Mouse (Mus musculus) NIH3T3 (cell line): ENCODE data around the gene 6820408C15Rik.
"Not testable (repeated sequence)": the region's sequence is repeated elsewhere in the genome, so short reads cannot be mapped to it uniquely, and the experiment has no call there.

Source experiments
- DNase-seq: peaks from one replicate; pipeline ENCODE4 v3.0.0-alpha.2; 2012; ENCODE audit warnings: low read depth

The 6820408C15Rik gene

DNA sequence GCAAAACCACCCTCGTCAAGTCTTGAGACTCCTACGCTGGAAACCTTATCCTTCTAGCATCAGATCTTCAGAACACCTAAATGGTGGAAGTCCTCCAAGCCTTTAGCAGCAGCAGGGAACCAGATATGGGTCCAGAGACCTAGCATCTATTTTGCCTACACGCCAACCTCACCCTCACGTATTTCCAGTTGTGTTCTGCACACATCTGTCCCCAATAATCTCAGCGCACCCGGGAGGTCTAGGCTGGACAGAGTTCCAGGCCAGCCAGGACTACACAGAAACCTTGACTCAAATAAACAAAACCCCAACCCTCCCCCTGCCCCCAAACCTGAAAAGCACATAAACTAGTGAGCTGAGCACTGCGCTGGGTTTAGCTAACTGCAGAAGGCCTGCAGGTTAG, 3.9 kb upstream of the 6820408C15Rik start:
- DNase-seq, result no peak

DNA sequence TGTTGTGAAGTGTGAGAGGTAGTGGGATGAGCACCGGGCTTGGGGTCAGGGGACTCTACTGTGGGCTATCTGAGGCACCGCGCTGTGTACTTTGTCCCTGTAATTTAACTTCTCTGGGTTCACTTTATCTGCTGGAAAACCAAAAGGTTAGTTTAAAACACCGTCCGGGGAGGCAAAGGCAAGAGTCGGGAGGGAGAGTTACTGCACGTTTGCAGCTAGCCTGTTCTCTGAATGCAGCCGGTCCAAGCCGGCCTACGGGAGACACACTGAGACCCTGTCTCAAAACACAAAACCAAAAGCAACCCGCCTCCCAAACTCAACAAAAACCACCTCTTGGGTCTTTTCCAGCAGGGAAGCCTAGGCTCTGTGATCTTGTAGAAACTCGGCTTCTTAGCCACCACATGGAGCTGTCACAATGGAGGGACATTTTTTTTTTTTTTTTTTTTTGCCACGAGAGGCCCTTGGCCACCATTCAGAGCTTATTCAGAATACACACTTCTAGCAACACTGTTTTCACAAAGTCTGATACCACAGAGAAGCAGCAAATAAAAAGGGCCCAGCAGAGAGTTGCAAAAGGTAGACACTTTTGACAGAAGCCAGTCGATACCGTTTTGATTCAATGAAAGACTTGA, 2.7 kb upstream of the 6820408C15Rik start:
- no peak for DNase-seq

DNA sequence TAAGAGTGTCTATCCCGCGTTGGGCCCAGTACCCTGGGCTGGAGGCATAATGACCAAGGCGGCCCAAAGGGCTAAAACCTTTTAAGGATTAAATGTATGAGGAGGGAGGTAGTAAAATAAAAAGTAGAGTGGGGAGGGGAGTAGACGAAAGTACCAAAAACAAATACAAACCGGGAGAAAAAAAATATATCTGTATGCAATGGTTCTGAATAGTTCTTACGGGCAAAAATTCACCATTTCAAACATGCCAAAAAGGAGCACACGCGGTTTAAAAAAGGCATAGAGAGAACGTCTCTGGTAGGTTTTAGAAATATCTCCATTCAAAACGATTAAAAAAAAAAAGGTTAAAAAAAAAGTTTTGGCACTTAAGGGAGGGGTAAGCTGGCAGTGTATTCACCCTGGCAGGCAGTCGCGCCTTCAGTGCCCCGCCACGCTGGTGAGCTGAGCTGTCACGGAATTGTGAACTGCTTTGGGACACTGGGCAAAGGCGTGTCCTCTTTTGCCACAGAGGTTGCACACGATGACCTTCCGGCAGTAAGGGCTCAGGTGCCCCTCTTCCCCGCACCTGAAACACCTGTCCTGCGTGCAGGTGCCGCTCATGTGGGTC, 2.1 kb upstream of the 6820408C15Rik start:
- DNase-seq, result no peak

DNA sequence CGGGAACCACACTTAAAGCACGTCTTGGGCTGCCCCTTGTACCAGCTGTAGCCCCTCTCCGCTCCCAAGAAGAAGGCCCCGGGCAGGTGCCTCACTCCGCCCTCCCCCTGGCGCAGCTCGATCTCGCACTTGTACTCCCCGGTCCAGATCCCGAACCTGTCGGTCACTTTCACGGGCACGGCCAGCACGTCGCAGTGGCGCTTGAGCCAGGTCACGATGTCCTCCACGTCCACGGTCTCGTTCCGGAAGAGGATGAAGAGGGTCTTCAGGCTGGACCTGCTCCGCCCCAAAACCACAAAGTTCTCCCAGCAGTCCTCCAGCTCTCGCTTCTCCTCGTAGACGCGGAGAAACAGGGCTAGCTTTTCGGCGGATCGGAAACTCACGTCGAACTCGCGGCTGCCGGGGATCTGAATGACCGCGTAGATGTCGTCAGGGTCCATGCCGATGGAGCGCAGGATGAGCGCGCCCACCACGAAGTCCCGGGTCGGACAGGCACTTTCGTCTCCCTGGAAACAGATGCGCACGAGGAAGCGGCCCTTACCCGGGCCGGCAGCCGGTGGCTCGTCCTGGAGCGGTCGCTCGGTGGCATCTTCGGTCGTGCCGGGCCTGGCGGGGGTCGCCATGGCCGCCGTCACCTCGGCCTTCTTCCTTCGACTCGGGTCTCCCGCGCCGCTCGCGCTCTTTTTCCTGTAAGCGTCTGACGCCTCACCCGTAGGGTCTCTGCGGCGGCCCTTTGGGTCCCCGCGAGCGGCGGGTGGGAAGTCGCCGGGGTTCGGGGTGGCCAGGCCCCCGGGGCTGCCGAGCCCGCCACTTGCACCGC, 1.4 kb upstream of the 6820408C15Rik start:
- peak; percentile 41 for DNase-seq

DNA sequence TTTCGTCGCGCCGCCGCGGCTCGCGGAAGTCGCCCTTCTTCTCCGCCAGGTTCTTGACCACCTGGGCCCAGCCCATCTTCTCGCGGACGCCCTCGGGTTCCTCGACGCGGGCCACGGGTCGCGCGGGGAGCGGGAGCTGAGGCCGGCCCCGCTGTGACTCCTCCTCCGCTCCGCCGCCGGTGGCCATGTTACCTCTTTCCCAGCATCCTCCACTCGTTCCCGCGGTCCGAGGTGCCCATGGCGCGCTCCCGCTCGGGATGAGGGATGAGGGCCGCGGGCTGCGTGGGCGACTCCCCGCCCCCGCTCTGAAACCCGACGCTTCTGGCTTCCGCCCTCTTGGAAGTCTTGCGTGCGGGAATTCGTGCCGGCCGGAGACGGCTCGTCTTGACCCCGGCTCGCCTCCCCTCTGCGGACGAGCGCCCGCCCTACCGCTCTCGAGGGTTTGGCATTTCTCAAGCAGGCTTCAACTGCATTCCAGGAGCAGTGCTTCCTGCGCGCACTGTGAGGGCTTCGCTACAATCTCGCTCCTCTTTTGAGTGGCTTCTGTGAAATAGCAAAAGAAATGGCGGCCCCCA, 709 bp upstream of the 6820408C15Rik start, which contains the start of gene Zcchc3:
Zcchc3 (minus strand) TSS at position 437 of the 575 bp plus-strand sequence.
- peak; percentile 96 for DNase-seq

DNA sequence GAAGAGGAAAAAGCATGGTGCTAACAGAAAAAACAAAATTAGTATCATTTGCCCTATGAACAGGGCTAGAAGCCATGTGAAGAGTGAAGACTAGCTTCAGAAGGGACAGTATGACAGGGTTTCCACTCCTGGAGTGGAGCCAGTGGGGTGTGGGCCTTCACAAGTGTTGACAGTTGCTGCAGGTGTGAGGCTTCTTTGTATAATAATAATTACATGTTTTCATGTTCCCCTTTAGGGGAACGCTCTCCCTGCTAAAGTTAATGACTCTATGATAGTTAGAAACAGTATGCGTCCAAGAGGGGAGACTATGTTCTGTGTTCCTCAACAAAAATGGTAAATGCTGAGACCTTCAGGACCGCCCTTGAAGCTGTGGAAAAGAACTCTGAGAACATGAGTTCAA, 399 bp downstream of the 6820408C15Rik start:
- no peak for DNase-seq

DNA sequence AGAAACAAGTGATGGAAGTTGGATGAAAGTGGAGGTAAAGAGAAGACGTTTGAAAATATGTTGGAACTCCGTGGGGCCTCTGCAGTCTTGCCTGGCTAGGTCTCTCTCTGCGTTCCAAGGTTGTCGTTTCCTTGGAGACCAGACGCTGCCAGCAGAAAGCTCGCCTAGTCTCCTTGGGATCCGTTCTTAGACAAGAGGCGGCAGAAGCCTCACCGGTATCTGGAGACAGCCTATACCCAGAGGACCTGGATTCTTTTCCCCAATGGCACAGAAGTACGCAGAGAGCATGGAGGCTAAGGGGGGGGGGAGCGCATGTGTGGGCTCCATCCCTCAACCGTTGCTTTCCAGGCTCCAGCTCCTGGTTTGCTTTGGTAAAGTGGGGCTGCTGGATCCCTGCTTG, 12.1 kb downstream of the 6820408C15Rik start:
- DNase-seq, result no peak

DNA sequence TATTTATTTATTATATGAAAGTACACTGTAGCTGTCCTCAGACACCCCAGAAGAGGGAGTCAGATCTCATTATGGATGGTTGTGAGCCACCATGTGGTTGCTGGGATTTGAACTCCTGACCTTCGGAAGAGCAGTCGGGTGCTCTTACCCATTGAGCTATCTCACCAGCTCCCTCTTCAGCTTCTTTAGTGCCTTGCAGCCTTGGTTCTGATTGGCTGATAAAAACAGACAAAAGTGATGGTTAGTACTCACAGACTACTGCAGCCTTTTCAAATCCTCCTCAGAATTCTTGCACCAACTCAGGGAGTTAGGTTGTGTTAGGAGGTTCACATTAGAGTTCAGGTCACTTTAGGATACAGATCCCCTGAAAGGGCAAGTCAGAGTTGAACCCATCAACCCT, 13.1 kb downstream of the 6820408C15Rik start:
- DNase-seq, result not testable (repeated sequence)

DNA sequence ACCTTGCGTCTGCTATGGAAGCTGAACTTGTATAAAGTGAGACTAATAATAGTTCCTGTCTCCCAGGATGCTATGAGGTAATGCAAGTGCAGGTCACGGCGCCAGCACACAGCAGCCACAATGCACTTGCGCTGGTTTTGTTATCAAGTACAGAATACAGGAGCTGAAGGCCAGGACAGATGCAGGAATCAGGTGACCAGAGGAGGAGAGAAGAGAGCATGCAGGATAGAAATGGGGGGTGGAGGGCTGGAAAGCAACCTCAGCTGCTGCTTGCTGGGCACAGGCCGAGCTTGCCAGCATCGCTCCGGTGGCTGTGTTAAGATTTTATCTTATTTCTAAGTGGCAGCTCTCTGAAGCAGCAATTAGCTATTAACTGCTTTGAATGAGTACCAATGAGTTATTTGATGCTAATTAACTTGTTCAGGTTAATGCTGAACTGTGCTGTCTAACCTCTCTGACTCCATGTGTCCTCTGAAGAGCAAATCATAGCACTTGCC, 21.1 kb downstream of the 6820408C15Rik start:
- no peak for DNase-seq

DNA sequence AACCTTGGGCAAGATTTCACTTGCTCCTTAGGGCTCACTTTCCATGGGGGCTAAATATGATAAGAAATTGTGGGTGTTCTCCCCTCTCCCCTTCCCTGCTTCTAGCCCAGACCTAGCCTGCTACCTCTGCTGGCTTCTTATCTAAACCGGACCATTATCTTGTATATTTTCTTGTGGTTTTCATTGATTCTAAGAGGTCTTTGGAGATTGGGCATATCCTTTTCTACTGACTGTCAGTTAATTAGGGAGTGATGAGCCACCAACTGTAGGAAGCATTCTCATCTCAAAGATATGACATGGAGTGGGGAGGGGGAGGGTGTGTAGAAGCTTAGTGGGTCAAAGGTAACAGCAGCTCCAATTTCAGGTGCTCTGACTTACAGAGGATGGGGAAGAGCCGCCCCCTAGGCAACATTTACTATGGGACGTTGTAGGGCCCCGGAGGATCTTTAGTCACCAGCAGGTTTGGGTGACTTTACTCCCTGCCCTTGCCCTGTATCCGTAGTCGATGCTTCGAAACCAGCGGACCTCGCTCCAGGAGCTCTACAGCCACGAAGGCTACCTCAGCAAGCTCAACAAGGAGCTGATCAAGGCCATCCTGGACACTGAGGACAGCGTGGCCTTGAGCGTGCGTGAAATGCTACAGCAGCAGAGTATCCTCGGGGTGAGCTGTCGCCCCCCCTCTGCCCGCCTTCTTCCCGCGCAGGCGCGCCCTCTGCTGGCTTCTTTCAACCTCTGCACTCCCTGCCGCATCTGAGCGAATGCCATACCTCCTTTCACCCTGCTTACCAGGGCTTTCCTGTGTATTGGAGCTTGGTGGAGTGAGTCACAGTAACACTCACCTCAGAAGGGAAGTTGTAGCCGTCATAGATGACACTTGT, 21.8 kb downstream of the 6820408C15Rik start:
- peak; percentile 92 for DNase-seq

DNA sequence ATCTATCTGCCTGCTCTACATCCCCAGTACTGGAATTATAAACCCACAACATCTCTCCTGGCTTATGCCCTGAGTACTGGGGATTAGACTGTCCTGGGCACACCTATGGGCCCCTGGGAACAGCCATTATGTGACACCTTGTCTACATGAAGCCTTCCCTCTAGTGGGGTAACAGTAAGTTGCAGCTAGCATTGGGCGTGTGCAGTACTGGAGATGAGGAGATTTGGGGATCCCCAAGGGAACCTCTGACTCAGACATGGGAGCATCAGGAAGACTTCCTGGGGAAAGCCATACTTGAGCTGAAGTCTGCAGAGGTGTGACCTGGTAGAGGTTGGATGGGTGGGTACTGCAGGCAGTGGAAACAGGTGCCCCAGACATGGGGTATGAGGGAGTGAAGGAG, 23.6 kb downstream of the 6820408C15Rik start:
- peak; percentile 39 for DNase-seq

DNA sequence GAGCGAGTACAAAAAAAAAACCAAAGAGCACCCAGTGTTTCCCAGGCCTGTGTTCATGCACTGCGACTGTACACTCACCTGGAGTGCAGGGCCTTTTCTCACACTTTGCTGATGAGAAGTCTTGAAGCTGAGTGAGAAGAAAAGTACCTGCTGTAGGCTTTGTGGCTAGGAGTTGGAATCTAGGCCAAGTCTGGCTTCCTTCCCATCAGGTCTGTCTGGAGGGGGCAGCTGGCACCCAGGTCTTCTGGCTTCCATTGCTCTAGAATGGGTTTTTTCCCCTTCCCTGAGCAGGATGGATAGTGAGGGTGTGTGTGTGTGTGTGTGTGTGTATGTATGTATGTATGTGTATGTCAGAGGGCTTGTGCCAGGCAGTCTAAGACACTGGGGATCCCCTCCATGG, 24.4 kb downstream of the 6820408C15Rik start:
- DNase-seq, result no peak

DNA sequence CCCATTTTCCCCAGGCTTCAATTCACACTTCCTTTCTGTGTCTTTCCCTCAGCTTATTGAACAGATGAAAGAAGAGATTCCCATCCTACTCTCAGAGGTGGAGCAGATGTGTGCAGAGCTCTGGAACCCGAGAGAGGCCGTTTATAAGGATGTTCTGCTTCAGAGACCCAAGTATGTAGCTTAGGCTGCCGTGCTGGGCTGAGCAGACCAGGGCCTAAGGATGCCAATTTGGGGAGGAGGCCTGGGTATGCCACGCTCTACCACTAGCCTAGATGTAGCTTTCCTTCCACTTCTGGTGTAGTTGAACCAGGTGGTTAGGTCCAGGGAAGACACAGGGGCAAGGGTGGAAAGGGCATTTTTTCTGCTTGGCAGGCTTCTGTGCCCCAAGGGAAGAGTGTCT, 26.9 kb downstream of the 6820408C15Rik start:
- no peak for DNase-seq

DNA sequence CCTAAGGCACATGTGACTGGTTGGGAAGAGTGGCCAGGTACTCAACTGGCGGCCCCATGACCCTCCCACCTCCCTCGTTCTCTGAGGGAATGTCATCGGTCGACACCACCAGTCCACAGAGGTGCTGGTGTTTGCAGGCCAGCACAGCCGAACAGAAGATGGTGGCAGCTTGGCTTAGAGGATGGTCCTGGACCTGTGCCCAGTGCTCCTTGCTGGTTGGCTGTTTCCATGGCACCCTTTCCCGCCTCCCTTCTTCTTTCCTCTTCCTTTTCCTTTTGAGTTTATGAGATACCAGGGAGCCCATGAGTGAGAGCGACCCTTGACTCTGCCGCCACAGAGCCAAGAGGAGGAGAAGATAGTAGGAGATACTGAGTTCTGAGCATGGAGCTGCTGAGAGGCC, 27.9 kb downstream of the 6820408C15Rik start:
- no peak for DNase-seq

DNA sequence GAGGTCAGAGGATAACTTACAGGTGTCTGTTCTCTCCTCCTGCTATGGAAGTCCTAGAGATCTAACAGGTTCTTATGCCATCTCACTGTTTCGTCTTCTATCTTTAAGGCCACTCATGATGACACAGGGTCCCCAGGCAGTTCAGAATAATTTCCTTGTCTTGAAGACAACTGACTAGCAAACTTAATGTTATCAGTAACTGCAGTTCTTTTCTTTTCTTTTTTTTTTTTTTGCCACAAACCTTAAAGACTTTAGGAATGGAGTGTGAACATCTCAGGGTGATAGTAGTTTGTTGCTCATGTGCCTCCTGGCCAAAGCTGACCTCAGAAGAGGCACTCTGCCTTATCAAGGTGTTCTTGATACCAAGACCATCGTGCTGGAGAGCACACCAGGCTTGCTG, 31.3 kb downstream of the 6820408C15Rik start:
- no peak for DNase-seq

DNA sequence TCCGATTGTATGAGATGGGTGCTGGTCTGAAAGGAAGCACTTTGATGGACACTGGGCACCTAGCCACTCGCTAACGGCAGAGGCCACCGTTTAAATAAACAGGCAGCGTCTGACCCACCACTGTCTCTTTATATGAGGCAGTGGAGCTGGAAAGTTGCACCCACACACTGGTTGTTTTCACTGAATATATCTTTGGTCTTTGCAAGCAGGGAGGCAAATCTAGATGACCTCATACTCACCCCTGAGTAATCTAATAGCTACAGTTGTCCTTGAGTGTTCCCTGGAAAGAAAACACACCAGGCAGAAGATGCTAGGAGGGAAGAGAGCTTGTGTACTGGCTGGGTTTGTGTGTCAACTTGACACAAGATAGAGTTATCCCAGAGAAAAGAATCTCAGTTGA, 32.1 kb downstream of the 6820408C15Rik start:
- no peak for DNase-seq

DNA sequence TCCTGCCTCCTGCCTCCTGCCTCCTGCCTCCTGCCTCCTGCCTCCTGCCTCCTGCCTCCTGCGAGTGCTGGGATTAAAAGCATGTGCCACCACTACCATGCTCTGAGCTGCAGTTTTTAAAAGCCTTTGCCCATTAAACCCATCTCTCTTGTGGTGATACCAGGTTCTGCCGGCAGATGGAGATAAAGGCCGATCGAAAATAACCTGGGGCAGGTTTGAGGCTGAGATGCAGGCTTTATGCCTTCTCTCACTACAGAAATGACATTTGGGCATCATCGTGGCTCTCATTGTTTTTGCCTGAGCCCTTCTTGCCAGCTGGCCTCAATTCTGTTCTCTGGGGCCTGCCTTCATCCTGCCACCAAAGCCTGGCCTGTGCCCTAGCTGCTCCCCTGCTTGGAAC, 34.9 kb downstream of the 6820408C15Rik start:
- DNase-seq, result peak; percentile 74

DNA sequence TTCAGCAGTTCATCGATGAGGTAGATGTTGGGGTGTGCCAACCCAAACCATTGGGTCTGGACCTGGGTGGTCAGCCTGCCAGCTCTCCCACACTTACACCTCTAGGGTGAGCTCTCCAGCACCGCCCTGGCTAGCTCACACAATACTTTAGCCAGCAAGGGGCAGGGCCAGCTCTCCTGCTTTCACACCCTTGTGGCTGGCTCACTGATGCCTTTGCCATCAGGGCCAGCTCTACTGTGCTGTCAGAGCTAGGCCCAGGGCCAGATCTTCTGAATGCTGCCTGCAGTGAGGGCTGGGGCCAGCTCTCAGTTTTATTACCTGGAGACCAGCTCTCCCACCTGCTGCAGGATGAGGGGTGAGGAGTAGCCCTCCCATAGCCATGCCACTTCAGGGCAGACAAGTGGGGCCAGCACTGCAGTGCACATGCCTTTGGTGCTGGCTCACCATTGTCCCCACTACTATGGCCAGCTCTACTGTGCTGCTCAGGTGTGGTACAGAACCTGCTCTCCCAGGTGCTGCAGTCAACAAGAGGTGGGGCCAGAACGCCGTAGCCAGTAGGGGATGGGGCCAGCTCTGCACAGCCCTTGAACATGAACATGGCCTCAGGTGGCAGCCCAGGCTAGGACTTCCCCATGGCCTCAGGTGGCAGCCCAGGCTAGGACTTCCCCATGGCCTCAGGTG, 36.9 kb downstream of the 6820408C15Rik start:
- no peak for DNase-seq

DNA sequence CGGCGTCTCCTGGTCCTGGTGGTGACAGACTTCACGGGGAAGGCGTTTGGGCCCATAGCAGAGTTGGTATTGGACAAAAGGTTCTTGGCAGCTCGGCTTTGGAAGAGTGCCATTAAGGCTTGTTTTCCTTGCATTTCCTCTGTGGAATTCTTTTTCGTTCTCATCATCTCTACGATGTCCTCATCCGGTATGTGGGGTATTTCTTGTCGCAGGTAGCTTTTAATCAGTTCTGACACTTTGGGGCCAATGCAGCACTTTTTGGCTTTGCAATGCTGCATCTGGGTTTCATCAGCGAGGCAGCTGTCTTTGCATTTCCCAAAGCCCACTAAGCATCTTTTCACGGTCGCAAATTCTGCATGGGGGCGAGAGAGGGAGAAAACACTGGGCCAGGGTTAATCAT, 43.9 kb downstream of the 6820408C15Rik start:
- no peak for DNase-seq

DNA sequence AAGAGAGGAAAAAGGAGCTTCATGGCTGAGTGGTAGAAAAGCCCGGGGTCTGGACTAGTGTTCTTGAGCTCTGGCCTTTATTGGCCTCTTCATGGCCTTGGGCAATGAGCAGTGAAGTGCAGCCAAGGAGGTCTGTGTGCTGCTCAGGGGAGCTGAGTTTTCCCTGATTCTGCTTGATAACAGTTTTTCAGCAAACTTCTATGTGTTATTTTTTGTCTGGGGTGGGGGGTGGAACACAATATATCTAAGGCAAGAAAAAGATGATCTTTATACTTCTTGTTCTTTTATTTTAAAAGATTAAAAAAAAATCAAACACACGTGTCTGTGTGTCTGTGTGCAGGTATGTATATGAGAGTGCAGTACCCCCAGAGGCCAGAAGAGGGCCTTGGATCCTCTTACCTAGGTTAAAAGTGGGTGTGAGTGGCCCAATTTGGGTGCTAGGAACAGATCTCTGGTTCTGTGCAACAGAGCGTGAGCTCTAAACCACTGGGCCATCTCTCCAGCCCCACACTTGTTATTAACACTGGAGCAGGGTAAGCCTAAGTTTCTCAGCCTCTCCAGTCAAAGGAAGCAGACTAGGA, 49.3 kb downstream of the 6820408C15Rik start, which contains the start of gene Defb23:
Defb23 (minus strand) TSS at position 51 of the 581 bp plus-strand sequence.
- no peak for DNase-seq

DNA sequence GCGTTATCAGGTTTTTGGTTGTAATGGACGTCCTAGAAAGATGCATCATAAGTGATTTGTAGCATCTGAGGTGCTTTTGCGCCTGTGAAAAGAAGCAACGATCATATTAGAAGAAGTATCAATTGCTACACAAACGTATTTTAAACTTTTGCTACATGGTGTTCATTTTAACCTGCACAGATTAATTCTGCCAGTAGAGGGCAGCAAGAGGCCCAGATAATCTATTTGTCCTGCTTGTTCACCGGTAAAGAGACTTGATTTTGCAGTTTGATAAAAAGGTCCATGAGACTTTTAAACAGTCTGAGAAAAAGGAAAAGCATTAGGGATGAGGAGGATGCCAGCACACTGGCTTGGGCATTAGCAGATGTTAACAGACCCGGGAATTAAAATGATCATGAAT, 55.6 kb downstream of the 6820408C15Rik start:
- DNase-seq, result peak; percentile 72
